Mouse (Mus musculus) A20 (cell line): ENCODE measurements around the gene Krtap27-1.

Experiments
- DNase-seq: peaks from one replicate; pipeline ENCODE4 v3.0.0-alpha.2; 2011; ENCODE audit warnings: low read depth, low spot score

The Krtap27-1 gene

DNA sequence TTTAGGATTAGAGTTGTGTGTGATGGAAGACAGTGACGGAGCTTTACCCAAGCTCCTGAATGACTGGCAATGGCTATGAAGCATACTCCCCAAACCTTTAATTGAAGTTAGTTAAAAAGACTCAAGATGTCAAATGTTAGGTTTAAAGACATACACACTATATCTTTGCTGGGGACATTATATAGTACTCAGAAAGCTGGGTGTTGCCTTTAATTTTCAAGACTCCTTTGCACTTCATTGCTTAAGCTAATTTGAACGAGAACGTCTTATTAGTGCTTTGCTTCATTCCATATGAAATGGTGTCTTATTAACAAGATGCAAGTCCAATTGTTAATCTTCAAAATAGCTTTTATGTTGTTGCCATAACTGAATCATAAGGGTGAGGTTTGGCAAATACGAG lies at the start of gene Krtap27-1:
Gene Krtap27-1, minus strand, starts transcription at position 101 of the 400 bp plus-strand sequence.
- no peak for DNase-seq

DNA sequence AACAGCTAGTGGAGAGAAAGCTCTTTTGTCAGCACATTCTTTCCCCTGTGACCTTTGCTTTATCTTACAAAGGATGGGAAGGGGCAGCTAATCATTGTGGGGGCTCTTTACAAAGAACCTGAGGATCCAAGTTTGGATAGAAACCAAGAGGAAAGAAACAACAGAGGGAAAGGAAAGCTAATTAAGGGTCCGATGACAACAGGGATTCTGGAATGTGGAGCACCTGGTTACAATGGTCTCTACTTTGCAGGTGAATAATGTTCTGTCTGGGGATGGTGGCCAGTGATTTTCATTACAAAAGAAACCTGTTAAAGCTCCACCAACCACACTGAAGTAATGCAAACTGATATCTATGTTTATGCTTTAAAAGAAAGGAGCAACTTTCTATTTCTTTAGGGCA lies 48.6 kb upstream of the Krtap27-1 start:
- no peak for DNase-seq

DNA sequence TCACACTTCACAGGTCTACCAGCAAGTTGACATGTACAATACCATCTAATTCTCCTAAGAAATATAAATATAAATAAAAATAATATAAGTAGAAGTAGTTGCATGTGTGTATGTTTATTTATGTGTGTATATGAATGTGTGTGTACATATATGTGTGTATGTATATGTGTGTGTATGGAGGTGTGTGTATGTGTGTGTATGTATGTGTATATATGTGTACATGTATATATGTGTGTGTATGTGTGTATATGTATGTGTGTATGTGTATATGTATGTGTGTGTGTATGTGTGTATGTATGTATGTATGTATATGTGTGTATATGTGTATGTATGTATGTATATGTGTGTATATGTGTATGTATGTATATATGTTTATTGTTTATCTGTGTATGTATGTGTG lies 45.1 kb upstream of the Krtap27-1 start:
- no peak for DNase-seq

DNA sequence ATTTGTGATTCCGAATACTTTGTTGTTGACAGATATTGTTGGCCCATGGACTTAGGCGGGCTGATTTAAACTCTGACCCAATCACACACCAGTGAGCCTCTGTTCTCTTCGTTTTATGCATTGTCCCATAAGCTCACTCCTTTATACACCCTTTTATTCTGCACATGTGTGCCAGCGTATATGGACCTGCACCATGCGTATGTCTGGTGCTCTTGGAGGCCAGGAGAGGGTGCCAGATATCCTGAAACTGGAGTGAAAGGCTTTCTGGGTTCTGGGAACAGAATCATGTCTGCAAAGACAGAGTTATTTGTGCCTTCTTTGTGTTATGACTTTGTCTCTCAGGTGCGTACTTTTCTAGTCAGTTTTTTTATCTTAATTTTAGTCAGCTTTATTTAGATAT lies 39.8 kb upstream of the Krtap27-1 start:
- no peak for DNase-seq

DNA sequence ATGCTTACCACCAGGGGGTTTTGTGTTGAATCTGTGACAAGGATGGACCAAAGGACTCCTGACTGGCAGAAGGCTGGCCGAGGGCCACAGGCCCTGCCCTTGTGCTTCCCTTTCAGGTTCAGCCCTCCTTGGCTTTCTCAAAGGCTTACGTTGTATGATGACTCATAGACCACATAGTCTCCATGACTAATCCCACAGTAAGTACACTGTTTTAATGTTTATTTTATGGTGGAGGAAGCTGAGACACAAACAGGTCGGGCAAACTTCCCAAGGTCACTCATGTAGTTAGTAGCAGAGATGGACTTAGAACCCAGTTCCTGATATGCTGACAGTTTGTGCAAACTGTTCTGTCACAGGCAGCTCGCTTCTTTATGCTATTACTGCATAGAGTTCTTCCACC lies 39.3 kb upstream of the Krtap27-1 start:
- DNase-seq, result no peak

DNA sequence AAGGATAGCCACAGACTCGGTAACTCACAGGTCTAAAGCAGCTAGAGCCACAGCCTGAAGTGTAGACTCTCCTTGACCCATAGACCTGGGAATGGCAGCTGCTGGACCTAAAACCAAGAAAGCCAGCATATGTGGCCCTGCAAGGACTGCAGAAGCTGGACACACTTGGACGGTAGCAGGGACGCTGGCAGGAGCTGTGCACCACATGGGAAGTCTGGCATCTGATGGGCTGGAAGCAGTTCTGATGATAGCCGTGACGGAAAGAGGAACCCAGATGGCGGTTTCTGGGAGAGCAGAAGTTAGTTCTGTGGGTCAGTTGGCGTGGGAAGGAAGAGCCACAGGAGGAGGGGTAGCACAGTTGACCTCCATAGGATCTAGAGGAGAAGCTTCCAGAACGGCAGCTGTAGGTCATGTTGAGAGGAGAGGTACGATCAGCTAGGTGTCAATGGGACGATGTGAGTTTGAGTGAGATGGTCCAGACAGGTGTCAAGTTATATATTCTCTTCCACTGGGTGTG lies 36.1 kb upstream of the Krtap27-1 start, which contains the start of gene 2310061N02Rik:
Gene 2310061N02Rik, minus strand, starts transcription at position 467 of the 517 bp plus-strand sequence.
- no peak for DNase-seq

DNA sequence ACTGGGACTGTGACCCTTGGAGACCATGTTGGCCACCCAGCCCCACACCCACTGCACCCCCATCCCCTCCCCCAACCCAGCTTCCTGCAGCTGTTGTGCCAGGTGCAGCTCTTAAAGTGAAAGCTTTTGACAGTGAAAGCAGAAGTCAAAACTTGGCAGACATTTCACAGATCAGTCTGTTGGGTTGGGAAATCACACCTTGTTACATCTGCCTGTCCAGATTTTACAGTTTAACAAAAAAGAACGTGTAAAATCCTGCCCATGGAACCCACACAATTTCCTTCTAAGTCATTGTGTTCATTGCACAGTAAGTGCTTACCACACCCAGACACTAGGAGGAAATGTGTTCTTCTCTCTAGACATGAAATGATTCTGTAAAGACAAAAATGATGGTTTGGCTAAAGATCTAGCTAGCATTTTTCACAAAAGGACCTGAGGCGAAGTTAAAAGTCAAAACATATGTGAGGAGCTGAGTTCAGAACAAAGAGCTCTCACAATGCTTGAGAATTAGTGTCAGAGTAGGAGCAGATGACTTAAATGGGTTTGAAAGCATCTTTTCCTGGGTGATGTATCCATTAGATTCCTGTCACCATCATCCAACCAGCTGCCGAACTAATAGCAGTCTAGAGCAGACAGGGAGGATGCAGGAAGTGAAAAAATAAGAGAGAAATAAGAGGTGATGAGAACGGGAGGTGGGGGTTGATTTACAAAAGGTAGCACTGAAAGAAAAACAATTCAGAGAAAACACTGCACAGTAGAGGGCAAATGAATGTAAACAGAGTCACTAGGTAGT lies 29.8 kb upstream of the Krtap27-1 start:
- peak; percentile 89 for DNase-seq

DNA sequence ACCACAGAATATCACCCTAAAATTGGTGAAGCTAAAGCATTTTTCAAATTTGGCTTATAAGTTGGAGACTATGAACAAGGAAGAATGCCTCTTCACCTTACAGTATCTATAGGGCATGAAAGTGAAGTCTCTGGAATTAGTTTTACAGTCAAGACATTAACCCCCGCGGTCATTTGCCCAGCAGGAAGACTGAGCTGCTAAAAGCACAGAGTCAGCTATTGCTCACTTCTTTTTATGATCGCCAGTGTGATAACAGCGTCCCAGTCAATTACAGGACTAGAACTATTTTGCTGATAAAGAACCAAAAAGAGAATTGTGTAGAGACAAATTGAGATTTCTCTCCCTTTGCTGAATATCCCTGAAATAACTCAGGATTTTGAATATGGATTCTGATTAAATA lies 24.8 kb upstream of the Krtap27-1 start:
- DNase-seq, result no peak

DNA sequence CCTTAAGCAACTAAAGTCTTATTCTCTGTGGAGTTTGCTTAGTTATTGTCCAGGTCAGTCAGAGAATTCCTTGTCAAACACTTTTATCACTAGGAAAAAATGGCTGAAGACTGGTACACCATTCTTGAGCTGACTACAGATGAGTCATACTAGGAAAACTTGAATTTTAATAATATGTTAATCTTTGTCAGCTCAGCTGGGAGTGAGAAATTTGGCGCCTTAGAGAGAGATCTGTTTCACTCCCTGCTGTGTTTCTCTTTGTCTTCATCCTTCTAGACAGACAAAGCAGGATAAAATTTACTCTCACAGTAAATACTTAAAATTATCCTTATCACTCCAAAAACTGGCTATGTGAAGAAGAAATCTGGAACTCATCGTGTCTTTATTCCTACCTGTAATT lies 9.8 kb upstream of the Krtap27-1 start:
- DNase-seq, result no peak

DNA sequence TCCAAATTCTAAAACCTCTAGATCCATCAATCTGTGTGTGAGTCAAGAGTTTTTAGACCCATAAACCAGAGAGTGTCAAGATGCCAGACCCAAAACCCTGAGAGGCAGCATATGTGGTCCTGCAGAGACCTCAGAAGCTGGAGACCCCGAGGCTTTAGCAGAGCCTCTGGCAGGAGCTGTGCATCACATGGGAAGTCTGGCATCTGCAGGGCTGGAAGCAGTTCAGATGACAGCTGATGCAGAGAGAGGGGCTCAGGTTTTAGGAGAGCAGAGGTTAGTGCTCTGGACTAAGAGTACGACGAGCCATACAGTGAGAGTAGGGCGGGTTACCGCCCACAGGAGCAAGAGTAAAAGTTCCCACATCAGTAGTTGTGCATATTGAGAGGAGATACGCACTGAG lies 7.6 kb upstream of the Krtap27-1 start:
- no peak for DNase-seq

DNA sequence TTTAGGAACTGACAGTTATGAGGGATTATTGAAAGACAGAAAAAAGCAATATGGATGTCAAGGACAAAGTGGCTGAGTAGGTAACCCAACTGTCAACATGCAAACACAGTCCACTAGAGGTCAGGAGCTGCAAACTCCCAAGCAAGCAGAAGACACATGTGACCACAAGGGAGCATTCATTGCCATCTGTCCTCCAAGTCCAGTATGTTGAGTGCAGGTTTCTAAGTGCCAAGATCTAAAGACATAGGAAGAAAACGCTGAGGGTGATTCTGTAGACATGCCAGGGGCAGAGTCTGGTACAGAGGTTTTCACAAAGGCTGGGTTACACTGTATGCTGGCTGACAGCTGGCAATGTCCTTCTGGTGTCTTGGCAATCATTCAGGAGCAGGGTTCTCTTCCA lies 14.0 kb downstream of the Krtap27-1 start:
- peak; percentile 55 for DNase-seq

DNA sequence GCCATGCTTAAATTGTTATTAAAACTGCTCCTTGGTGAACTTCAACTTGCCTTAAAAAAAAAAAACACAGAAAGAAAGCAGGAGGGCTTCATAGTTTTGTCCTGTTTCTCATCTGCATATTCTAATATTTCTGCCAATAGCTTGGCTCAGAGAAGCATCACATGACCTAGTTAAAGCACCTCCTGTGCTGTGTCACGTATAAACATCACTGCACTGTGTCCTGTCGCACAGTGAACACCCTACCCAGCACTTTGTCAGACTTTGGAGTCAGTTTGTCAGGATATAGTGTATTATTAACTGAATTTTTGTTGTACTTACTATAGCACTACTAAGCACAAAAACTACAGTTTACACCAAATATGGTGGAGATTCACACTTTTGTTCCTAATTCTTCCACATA lies 19.5 kb downstream of the Krtap27-1 start:
- no peak for DNase-seq

DNA sequence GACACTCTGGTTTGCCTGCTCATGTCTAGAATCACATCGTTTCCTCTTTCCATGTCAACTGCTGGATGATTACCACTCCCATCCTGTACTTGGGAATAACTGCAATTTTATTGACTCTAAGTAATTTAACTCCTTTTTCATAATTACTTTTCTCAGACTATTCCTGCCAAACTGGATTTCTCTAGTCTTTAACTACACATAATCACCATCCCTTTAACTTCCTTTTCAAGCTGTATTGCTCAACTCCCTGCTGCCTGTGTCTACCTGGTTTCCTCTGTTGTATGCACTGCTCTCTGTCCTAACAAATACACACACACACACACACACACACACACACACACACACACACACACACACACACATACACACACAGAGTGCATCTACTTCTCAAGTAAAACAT lies 20.4 kb downstream of the Krtap27-1 start:
- no peak for DNase-seq

DNA sequence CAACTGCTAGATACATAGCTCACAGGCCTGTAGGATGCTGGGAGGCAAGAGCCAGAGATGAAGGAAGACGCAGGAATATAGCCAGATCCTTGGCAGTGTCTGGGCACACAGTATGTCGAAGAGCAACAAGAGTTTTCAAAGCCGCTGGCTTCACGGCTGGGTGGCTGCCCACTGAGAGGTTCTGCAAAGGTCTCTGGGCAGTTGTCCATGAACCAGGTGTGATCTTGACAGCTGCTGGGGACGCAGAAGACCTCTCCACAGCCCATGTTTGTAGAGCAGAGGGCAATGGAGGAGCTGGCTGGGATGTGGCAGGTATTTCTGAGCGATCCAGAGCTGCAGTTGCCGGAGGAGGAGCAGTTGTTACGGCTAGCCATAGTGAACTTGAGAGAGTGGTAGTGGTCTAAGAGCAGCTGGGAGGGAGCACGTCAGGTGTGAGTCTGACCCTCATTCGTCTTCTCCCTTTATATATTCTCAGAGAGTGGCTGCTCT lies 24.1 kb downstream of the Krtap27-1 start, which contains the start of gene Krtap26-1:
Gene Krtap26-1, minus strand, starts transcription at position 439 of the 489 bp plus-strand sequence.
- no peak for DNase-seq

DNA sequence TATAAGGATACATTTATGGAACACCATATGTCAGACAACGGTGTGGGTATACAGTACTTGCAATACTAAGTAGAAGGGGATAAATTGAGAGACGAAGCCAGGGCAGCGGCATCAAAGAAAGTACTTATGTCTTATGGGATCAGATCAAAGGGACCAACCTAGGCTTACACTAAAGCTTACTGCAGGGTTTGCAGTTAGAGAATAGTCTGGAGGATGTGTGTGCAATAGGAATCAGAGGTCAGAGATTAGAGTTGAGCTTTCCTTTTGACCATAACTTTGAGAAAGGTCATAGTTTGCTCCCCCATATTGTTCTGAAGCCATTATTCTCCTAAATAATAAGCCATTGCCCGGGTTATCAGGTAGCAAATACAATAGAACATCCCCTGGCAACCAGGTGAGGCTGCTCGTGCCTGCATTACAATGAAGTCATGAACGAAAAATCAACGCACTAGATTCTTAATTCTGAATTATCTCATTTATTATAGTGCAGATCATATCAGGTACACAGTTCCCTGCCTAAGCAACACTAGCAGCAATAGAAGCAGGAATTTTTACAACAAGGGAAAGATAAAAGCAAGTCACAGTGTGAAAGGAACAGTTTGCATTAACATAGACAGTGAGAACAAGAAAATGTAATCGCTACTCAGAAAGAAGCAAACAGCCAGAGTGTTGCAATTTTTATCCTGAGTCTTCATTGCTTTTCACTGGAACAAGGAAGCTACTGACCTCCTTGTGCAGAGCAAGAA lies 24.9 kb downstream of the Krtap27-1 start:
- no peak for DNase-seq

DNA sequence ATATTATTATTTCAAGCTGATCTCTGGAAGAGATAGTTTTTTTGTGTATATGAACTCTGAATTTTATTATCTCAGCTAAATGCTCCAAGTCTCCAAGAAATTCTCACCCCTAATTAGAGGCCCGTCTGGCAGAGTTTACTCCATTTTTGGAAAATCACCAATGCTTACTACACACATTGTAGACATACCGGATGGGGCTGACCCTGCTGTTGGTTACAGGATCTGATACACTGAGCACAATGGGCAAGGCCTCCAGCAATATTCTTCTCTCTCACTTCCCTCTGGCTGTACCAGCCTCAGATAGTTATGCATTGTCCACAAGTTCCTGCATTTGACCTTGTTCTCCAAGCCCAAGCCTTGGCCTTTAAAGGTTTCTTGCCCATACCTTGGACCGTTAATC lies 31.4 kb downstream of the Krtap27-1 start:
- no peak for DNase-seq

DNA sequence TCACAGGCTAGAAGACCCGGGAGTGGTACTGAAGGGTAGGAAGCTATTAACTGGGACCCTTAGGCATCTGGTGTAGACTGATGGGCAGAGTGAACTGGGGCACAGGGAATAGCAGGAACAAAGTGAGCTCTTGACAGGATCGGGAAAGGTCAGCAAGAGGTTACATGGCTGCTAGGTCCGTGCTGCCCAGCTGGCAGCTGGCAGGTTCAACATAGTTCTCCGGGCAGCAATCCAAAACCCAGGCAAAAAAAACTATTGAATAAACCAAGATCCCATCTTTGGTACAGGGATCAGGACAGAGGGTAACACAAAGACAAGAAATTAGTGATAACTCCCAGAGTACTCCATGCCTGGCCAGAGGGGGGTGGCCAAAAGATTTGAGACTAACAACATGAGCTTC lies 36.3 kb downstream of the Krtap27-1 start:
- no peak for DNase-seq

DNA sequence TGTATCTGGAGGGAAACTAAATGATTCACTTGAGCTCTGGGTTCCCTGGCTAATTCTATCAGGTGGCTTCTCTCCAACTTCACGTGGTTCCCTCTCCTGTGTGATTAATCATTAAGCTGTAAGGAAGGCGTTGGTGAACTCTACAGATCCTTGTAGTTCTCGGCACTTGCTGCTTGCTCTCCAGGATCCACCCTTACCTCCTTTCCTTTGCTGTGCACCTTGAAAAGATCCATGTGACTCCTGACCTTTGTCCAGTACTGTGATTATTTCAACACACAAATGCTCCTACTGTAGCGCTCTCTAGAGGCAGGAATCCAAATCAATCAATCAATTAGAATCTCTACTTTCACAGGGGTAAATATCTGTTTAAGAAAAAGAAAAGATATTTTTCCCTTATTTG lies 40.0 kb downstream of the Krtap27-1 start:
- no peak for DNase-seq

DNA sequence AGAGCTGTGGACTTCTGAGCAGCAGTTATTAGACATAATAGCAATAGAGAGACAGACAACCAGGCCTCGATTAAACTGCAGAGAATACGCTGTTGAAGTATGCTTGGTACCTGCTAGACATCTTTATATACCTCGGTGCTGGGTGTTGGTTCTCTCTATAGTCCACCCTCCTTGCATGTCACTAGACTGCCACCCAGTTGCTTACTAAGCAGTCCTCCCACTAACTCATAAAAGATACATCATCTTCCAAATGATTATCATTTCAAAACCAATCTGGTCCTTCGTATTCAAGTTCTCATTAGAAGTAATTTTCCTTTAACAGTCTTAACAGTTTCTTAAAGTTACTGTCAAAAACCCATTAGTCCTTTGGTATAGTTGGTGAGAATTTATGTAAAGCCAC lies 43.9 kb downstream of the Krtap27-1 start, which contains the start of gene 2310079G19Rik:
Gene 2310079G19Rik, minus strand, starts transcription at position 101 of the 400 bp plus-strand sequence.
- DNase-seq, result no peak
